Mouse (Mus musculus): ENCODE data around the gene Tnfrsf11a. TPM values are rescaled to one million over a fixed set of nuclear protein-coding genes. Genes with fewer than 3 reads are reported as not detected.
A peak's percentile ranks its signal among the peaks of the same experiment; 100 is the strongest.

The Tnfrsf11a gene
- polyA plus RNA-seq, 2 experiments from 2014 or later, result 0.15 TPM; not detected in 1

- no peak for ATAC-seq
Measured at GRCm38 (mm10) chr1:105829171-105829570, 48.7 kb downstream of the Tnfrsf11a start.

- ATAC-seq, result no peak
Measured at GRCm38 (mm10) chr1:105832784-105833183, 52.3 kb downstream of the Tnfrsf11a start.

- ATAC-seq, result no peak
Measured at GRCm38 (mm10) chr1:105842950-105843349, 62.4 kb downstream of the Tnfrsf11a start.

GRCm38 (mm10) chr1:105843386-105843785, 62.9 kb downstream of the Tnfrsf11a start:
- ATAC-seq, result no peak

GRCm38 (mm10) chr1:105843856-105844255, 63.3 kb downstream of the Tnfrsf11a start:
- no peak for ATAC-seq

DNA sequence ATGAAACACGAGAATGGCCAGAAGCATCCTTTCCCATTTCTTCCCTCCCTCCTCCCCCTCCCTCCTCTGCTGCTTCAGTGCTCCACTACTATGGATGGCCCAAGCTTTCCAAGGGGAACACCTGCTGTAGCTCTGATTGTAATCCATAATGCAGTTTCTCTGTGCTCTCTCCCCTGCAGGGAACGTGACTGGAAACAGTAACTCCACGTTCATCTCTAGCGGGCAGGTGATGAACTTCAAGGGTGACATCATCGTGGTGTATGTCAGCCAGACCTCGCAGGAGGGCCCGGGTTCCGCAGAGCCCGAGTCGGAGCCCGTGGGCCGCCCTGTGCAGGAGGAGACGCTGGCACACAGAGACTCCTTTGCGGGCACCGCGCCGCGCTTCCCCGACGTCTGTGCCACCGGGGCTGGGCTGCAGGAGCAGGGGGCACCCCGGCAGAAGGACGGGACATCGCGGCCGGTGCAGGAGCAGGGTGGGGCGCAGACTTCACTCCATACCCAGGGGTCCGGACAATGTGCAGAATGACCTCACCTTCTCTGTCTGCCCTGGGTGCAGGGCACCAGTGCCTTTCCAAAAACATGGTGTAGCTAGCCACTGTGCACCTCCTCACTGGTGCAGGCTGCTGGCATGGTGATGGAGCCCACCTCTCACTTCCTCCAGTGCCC, 64.0 kb downstream of the Tnfrsf11a start:
- no peak for ATAC-seq

GRCm38 (mm10) chr1:105846431-105846830, 65.9 kb downstream of the Tnfrsf11a start:
- ATAC-seq, result no peak

GRCm38 (mm10) chr1:105848806-105849205, 68.3 kb downstream of the Tnfrsf11a start:
- ATAC-seq, result no peak

DNA sequence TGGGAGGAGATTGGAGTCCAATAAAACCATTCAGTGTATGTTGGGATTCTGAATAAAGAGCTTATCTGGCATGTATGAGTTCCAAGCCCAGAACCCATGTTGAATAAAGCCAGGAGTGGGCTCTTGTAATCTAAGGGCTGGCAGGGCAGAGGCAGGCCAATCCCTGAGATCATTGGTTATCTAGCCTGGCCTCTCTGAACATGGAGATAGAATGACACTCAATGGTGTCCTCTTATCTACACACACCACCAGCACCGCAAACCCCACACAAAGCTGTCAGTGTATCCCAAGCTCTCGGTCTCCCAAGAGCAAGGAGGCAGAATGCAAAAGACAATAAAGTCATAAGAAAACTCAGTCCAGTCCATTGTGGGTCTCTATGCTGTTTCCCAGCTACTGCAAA, 70.8 kb downstream of the Tnfrsf11a start:
- ATAC-seq, result no peak

- ATAC-seq, result no peak
Measured at GRCm38 (mm10) chr1:105859740-105860139, 79.2 kb downstream of the Tnfrsf11a start.

- no peak for ATAC-seq
Measured at GRCm38 (mm10) chr1:105876589-105876988, 96.1 kb downstream of the Tnfrsf11a start.

DNA sequence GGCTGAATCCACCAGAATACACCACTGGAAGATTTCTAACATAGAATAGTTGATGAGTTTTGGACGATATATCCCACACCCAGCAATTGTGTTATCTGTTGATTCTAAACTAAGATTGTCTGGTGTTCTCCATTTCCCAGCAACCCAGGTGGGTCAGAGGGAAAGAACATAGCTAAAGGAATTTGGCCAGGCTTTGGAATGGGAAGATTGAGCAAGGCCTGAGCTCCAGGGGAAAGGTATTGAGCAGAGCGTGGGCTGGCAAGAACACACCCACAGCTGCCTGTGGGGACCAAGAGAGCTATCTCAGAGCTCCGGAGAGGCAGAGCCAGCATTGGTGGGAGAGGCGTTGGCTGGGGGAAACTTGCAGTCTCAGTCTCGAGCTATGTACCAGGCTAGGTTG, 97.3 kb downstream of the Tnfrsf11a start:
- no peak for ATAC-seq

DNA sequence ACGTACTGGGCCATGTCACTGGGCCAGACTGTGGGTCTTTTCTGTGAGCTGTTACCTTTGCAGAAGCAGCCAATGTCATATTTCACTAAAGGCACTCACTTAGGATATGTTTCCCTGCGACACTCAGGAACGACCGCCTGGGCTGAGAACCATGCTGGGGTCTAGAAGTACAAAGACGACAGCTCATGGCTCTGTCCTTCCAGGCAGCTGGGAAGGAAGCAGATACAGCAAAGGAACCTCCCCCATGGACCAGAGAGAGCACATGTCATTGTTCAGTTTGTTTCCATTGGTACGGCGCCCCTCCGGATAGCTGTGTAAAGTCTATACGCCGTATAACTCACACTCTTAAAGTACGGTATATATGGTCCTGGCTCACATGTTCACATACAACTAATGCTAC, 97.9 kb downstream of the Tnfrsf11a start:
- ATAC-seq, result no peak

DNA sequence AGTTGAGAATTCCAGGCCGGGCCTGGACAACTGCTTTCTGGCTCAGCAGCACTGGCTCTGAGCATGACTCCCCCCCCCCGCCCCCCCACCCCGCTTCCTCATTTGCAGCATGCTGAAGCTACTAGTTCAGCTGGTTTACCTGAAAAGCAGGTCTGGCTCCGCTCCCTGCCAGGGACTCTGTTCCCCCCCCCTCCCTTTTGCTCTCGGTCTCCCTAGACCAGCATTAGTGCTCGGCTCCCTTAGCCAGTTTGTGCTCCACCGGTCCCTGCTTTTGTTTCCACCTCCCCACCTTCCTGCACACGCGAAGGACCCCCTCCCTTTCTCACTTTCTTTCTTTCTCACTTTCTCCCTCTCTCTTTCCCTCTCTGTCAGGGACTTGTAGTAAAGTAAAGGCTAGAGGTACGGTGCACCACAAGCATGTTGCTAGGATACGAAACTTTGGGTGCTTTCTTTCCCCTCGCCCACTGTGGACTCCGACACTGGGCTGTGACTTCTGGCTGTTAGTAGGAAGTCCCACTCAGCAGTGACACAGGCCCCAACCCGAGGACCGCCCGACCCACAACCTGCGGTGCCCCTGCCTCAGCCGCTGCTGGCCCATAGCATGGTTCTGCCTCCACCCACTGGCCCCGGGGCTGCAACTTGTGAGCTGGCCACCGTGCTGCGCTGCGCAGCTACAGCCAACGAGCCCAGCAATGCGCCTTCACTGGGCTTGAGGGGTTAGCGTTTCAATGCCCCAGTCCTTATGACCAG, 100.2 kb downstream of the Tnfrsf11a start:
- no peak for ATAC-seq

DNA sequence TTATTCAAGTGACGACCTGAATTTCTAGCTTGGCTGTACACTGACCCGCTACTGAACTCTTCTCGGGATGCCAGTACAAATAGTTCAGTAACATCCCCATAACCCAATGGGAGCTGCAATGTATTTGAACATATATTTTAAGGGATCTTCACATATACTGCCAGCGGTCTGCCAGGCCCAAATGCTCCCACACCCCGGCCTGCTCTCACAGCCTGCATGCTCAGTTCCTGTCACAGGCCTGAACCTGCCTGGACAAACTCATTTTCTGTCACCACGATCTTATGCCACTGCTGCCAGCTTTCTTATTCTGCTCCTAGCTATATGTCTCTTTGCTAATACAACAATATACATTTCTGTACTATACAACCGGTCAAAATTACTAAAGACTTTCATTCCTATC, 100.9 kb downstream of the Tnfrsf11a start:
- ATAC-seq, result no peak

- ATAC-seq, result peak; percentile 30
Measured at GRCm38 (mm10) chr1:105883498-105883897, 103.0 kb downstream of the Tnfrsf11a start.

GRCm38 (mm10) chr1:105885101-105885500, 104.6 kb downstream of the Tnfrsf11a start:
- no peak for ATAC-seq

DNA sequence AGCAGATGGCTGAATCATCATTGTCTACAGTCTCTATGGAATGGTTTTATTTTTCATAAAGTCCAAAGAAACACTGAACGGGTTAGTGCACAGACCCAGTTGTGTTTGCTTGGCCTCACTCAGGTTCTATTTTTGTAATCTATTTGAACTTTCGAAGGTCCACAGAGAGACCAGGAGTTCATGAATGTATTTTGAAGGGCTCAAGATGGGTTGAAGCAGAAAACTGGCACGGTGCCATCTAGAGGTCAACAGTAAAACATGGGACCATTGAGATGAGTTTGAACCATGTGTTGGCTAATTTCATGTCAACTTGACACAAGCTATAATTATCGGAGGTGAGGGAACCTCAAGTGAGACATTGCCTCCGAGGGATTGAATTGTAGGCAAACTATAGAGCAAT, 105.1 kb downstream of the Tnfrsf11a start:
- ATAC-seq, result no peak

GRCm38 (mm10) chr1:105886358-105886757, 105.8 kb downstream of the Tnfrsf11a start:
- ATAC-seq, result no peak

DNA sequence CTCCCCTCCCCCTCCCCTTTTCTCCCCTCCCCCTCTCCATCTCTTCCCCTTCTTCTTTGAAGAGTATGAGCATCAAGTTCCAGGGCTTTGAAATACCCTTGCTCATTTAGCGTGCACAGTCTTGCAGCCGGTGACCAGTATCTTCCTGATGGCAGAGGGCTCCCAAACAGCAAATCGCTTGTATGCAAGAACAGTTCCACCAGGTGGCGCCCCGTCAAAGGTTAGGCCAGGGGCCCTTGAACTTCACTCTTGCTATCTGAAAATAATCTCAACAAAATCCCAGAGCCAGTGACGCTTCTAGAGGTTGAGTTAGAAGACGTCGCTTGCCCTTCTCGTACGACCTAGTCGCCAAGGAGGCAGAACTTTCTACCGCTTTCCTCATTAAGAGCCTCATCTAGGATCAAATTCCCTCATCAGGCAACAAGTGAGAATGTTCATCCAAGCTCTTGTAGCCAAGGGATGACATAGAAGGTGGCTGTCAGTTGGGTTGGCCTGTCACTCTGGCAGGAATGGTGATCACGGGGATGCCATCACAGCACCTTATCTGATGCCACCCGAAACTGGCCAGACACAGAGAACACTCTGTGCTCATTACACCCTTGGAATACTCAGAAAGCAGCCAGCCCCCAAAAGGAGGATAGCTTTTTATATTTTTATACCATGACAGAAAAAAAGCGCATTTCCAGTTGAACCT, 110.7 kb downstream of the Tnfrsf11a start:
- peak; percentile 93 for ATAC-seq

DNA sequence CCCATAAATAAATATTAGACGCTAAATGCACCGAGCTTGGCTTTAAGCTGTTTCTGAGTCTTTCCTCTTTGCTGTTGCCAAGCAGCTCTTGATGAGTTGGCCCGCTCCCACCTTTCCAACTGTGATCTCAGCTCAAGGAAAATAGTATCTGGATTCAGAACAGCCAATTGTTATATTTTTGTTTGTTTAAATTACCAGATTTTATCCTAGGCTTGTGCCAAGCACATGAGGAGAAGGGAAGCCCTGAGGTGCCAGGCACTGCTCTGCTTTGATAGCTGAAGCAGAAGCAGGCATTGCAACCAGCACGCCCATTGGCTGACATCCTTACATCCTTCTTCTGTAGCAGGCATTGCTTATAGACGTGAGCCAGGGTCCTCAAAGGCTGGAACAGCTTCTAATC, 114.5 kb downstream of the Tnfrsf11a start:
- ATAC-seq, result no peak

All from CD4-positive, CD25-positive, alpha-beta regulatory T cell, adult 4 months (primary cell).